Mouse (Mus musculus) left cerebral cortex, adult 18-20 months (tissue): Measurements from ENCODE around the gene Zdhhc18. TPM values are rescaled to one million over a fixed set of nuclear protein-coding genes. Genes with fewer than 3 reads are reported as not detected.

ENCODE experiments used
- DNase-seq, 2 experiments: peaks; one replicate each; pipeline ENCODE4 v3.0.0; 2021 to 2022; ENCODE audit warnings: low spot score in 2 of 2, mixed read lengths in 1 of 2
- microRNA-seq, 2 experiments: library from miRNA; unstranded; fragments of <30 nt; microRNA quantifications; one replicate each; pipeline ENCODE4 v1.2.0; 2021
- total RNA-seq, 2 experiments: library from RNA; stranded (reverse); gene quantifications; 2 replicates each; pipeline ENCODE4 v1.2.3; 2021

Gene Zdhhc18
- total RNA-seq, 2 experiments from 2014 or later, result 35.5 to 39.2 TPM

DNA sequence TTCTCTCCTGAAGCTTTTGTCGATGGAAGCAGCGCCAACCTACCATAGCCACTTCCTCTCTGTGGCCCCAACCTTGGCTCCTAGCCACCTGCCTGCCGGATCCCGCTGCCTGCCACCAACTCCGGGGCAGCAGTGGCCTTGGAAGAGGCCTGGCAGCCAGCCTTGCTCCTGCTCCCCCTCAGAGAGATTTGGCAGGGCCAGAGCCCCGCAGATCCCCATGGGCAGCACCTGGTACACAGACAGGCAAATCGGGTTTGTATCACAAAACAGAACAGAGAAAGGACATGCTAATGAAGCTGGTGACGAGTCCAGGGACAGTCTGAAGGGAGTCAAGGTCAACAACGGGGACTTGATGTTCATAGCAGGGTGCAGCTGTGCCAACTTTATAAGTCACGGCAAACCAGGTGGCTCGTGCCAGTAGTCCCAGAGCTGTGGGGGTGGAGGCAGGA lies 86.8 kb downstream of the Zdhhc18 start:
- no peak for DNase-seq

DNA sequence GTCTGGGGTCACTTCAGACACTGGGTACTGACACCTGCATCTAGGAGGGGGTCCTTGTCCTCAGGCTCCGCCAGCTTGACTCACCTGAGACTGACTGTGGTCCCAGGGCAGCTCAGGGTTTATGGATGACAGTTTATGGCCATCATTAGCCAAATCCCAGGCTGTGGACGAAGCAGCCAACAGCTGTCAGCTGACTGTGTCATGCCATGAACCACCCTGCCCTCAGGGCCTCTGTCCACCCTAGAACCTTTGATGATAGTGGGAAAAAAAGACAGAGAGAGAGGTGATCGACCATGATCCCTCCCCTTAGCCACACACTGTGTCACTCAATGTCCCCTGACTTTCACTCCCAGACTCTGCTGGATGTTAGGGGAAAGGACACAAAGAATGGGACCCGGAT lies 88.3 kb downstream of the Zdhhc18 start:
- no peak for DNase-seq

GRCm38 (mm10) chr4:133559846-133560245 lies 90.1 kb downstream of the Zdhhc18 start:
- DNase-seq, result no peak

DNA sequence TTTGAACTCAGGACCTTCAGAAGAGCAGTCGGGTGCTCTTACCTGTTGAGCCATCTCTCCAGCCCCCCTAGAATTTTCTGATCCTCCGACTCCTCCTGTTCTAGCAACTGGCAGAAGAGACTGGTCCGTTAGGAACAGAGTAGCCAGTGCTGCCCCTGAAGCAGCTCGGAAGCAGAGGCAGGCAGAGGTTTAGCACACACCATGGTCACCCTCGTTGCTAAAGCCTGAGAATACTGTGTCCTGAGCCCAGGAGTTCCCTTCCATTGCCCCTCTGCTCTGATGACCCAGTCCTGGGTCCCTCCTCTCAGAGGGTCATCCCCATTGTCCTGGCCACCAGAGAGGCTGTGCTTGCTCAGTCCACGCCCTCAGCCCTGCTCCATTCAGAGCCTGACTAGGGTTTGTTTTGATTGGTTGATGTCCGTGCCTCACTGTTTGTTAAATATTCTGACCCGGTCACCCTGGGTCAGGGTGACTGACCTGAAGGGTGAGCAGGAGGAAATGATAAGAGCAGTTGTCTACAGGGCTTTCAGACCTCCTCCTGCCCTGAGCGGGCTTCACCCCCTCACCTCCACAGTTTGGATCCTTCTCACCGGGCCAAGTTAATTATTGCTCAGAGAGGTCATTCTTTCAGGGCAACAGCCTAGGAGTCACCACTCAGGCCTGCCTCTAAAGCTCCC lies 92.8 kb downstream of the Zdhhc18 start:
- DNase-seq, result no peak

Small RNA genes within 50 kb of the gene (microRNA-seq; reads per million reads assigned to microRNA genes)
- gene Gm23158, result 0 reads per million in 2 experiments

Other genes starting within 250 kb of the Zdhhc18 start
- under 1 TPM in 1 of 2 experiments, not detected in 1; 0.14 TPM for gene Tent5b, start 170.0 kb downstream of the Zdhhc18 start, total RNA-seq
- 100 to 1,000 TPM; 164 to 182 TPM for gene Trnp1, start 151.6 kb downstream of the Zdhhc18 start, total RNA-seq
- gene Kdf1, start 131.2 kb downstream of the Zdhhc18 start, total RNA-seq, result under 1 TPM; 0.42 to 0.54 TPM
- gene Nudc, start 104.2 kb downstream of the Zdhhc18 start, total RNA-seq, result 100 to 1,000 TPM; 148 to 156 TPM
- not detected for gene Nr0b2, start 96.8 kb downstream of the Zdhhc18 start, total RNA-seq
- 1 to 10 TPM; 8.3 to 10.0 TPM for gene Gpatch3, start 75.4 kb downstream of the Zdhhc18 start, total RNA-seq
- 10 to 100 TPM in 1 of 2 experiments, 1 to 10 TPM in 1; 9.9 to 11.6 TPM for gene Gpn2, start 65.8 kb downstream of the Zdhhc18 start, total RNA-seq
- 1 to 10 TPM; 1.4 to 2.6 TPM for gene Sfn, start 48.0 kb downstream of the Zdhhc18 start, total RNA-seq
- 1 to 10 TPM; 7.1 to 9.7 TPM for gene Pigv, start 22.5 kb upstream of the Zdhhc18 start, total RNA-seq
- gene Arid1a, start 106.6 kb upstream of the Zdhhc18 start, total RNA-seq, result 10 to 100 TPM; 83.3 to 86.2 TPM
- 10 to 100 TPM; 12.0 to 12.6 TPM for gene Rps6ka1, start 237.6 kb upstream of the Zdhhc18 start, total RNA-seq